Mouse (Mus musculus): Measurements from ENCODE around the gene Aida. TPM values are rescaled to one million over a fixed set of nuclear protein-coding genes. Genes with fewer than 3 reads are reported as not detected.

Aida gene
- 10 to 100 TPM; 33.2 to 36.3 TPM for total RNA-seq (2023)

GRCm38 (mm10) chr1:183296465-183296864 is at the start of gene Aida:
TSS of gene Aida (plus strand) at chr1:183296590.

GRCm38 (mm10) chr1:183296877-183297383 is 540 bp downstream of the Aida start, which contains the start of gene Brox:
TSS of gene Brox (minus strand) at chr1:183297269.

GRCm38 (mm10) chr1:183369427-183370014 is 73.1 kb downstream of the Aida start, which contains the start of gene Mia3:
TSS of gene Mia3 (minus strand) at chr1:183369553.

Other genes starting within 250 kb of the Aida start
- gene Disp1, start 75.1 kb upstream of the Aida start, total RNA-seq (2023) = 1 to 10 TPM; 5.0 to 9.7 TPM
- gene Brox, start 679 bp downstream of the Aida start, total RNA-seq (2023) = 10 to 100 TPM; 29.4 to 32.6 TPM
- gene Mia3, start 73.0 kb downstream of the Aida start, total RNA-seq (2023) = 10 to 100 TPM; 90.7 to 91.6 TPM
- 1 to 10 TPM; 4.3 to 5.3 TPM for gene Taf1a, start 92.4 kb downstream of the Aida start, total RNA-seq (2023)
- not detected for gene Hhipl2, start 121.6 kb downstream of the Aida start, total RNA-seq (2023)

All from neutrophil, adult 83 days (primary cell).